Mouse (Mus musculus): ENCODE results near the gene Olfr710. TPM values are rescaled to one million over a fixed set of nuclear protein-coding genes. Genes with fewer than 3 reads are reported as not detected.
"Not testable (repeated sequence)": the region's sequence is repeated elsewhere in the genome, so short reads cannot be mapped to it uniquely, and the experiment has no call there.

Olfr710 gene
- not detected in 2 replicates for polyA plus RNA-seq (2016; fragmentation: Nextera tagmentation; extraction: Ambion mirVana)

GRCm38 (mm10) chr7:106948212-106948611 is at the start of gene Olfr710:
Olfr710 (minus strand) TSS chr7:106948312.
- no peaks in the 10 kb centered on the region for H3K4me1 ChIP-seq
- H3K36me3 ChIP-seq (replicated peaks) = no peaks in the 10 kb centered on the region
- no peaks in the 10 kb centered on the region for H3K27me3 ChIP-seq (ENCODE audit: poor library complexity, severe bottlenecking)
- no peak within 1 kb of the TSS for H3K4me3 ChIP-seq
- no peaks in the 10 kb centered on the region for H3K9me3 ChIP-seq
- no peak within 1 kb of the TSS for H3K27ac ChIP-seq
- 85% methylated on average over 3 of the region's 3 CpGs for WGBS
- DNase-seq (ENCODE audit: extremely low spot score, low spot score) = no peak

DNA sequence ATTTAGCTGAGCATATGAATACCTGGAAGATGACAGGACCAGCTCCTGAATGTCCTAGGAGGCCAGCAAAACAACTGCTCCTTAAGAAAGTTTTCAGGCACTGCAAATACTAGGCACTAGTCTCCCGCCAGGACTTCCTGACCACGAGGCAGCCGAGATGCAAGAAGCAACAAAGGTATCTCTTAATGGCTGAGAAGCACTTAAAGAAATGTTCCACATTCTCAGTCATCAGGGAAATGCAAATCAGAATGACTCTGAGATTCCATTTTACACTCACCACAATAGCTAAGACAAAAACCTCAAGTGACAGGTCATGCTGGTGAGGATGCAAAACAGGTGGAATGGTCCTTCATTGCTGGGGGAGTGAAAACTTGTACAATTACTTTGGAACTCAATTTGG is 37.1 kb upstream of the Olfr710 start:
- H3K27ac ChIP-seq = no peak overlapping the region
- peaks cover 7% of the 10 kb centered on the region; the same call in 1 of the 2 replicates for H3K9me3 ChIP-seq
- no peak for DNase-seq (ENCODE audit: extremely low spot score, low spot score)
- no peaks in the 10 kb centered on the region for H3K4me1 ChIP-seq
- 87% methylated on average over 3 of the region's 3 CpGs for WGBS
- no peaks in the 10 kb centered on the region for H3K27me3 ChIP-seq (ENCODE audit: poor library complexity, severe bottlenecking)
- no peak overlapping the region for H3K4me3 ChIP-seq
- H3K36me3 ChIP-seq (replicated peaks) = no peaks in the 10 kb centered on the region

DNA sequence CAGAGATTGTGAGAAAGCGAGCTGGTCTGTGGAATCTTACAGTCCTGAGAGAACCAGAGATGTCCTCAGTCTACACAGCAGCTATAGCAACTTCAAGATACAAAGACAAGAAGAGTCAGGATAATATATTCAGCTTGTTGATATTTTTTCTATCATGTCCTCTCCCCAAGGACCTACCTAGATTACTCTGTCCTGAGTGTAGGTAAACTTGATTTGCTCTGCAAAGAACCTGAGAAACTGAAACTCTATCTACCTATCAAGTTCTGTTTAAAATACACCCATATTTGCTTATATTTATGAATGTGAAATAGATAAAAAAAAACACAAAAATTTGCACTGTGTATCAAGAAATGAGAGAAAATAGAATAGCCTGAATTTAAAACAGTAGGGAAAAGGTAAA is 27.2 kb upstream of the Olfr710 start, which contains the start of gene Olfr711:
TSS of gene Olfr711 (minus strand) at position 101 of the 400 bp plus-strand sequence.
- no peaks in the 10 kb centered on the region for H3K36me3 ChIP-seq (replicated peaks)
- WGBS = 70% methylated on average over 1 of the region's 1 CpGs
- H3K27me3 ChIP-seq (ENCODE audit: poor library complexity, severe bottlenecking) = no peaks in the 10 kb centered on the region
- no peak within 1 kb of the TSS for H3K4me3 ChIP-seq
- no peak for DNase-seq (ENCODE audit: extremely low spot score, low spot score)
- H3K27ac ChIP-seq = no peak within 1 kb of the TSS
- H3K9me3 ChIP-seq = no peaks in the 10 kb centered on the region
- H3K4me1 ChIP-seq = no peaks in the 10 kb centered on the region

GRCm38 (mm10) chr7:106967503-106967902 is 19.4 kb upstream of the Olfr710 start:
- DNase-seq (ENCODE audit: extremely low spot score, low spot score); H3K9me3 ChIP-seq; H3K4me1 ChIP-seq; H3K4me3 ChIP-seq; H3K36me3 ChIP-seq (replicated peaks); H3K27me3 ChIP-seq (ENCODE audit: poor library complexity, severe bottlenecking); H3K27ac ChIP-seq: not testable (repeated sequence)

DNA sequence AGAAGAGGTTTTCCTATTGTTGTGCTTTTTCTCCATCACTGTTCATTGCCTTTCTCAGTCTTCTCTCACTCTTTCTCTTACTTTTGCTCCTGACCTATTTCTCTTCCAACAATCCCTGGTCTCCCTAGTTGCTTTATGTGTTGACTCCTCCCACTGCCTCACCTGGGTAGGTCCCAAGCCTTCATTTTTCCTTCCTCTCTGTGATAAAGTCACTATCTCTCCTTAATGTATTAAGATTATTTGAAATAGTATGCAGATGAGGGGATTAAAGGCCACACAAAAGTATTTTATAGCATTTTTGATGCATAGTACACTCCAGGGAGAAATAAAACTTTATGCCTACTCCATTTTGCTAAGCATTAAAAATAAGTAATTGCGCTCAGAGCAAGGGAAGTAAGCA is 15.7 kb upstream of the Olfr710 start, which contains the start of gene Olfr6:
TSS of gene Olfr6 (minus strand) at position 101 of the 400 bp plus-strand sequence.
- no peak within 1 kb of the TSS for H3K27ac ChIP-seq
- no peak for DNase-seq (ENCODE audit: extremely low spot score, low spot score)
- WGBS = 84% methylated on average over 1 of the region's 1 CpGs

GRCm38 (mm10) chr7:106932119-106932518 is 16.0 kb downstream of the Olfr710 start, which contains the start of gene Olfr709-ps1:
Olfr709-ps1 (minus strand) TSS chr7:106932219.
- Histone ChIP-seq H3K36me3 (replicated peaks) (no peaks in the 10 kb centered on the region), H3K9me3 (no peaks in the 10 kb centered on the region), H3K27ac (no peak within 1 kb of the TSS), H3K4me1 (no peaks in the 10 kb centered on the region), H3K27me3 (ENCODE audit: poor library complexity, severe bottlenecking) (no peaks in the 10 kb centered on the region), H3K4me3 (no peak within 1 kb of the TSS)
- DNase-seq (ENCODE audit: extremely low spot score, low spot score) = no peak

More for the DNA sequence above, 15.7 kb upstream of the Olfr710 start, which contains the start of gene Olfr6:
- no peaks in the 10 kb centered on the region for H3K27me3 ChIP-seq (ENCODE audit: poor library complexity, severe bottlenecking)
- no peaks in the 10 kb centered on the region for H3K36me3 ChIP-seq (replicated peaks)
- H3K4me3 ChIP-seq = no peak within 1 kb of the TSS
- H3K4me1 ChIP-seq = no peaks in the 10 kb centered on the region
- H3K9me3 ChIP-seq = no peaks in the 10 kb centered on the region

GRCm38 (mm10) chr7:106920961-106921360 is 27.2 kb downstream of the Olfr710 start:
- not testable (repeated sequence) for H3K36me3 ChIP-seq (replicated peaks); H3K9me3 ChIP-seq; H3K4me1 ChIP-seq; H3K27me3 ChIP-seq (ENCODE audit: poor library complexity, severe bottlenecking); H3K27ac ChIP-seq; H3K4me3 ChIP-seq; DNase-seq (ENCODE audit: extremely low spot score, low spot score)
- WGBS = 93% methylated on average over 7 of the region's 7 CpGs

DNA sequence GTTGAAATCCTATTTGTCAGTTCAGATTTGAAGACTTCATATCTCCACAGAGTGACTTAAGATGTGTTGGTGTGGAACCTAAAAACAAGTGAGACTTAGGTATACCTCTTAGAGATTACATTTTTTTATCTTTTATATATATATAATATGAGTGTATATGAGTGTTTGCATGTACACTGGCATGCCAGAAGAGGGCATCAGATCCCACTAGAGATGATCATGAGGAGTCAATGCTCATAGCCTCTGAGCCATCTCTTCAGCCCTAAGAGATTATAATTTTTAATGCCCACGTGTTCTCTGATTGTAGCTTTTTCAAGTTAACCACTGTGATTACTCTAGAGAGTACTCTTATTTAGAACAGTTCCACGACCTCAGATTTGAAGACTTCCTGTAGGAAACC is 40.4 kb downstream of the Olfr710 start, which contains the start of gene Olfr1532-ps1:
TSS of gene Olfr1532-ps1 (plus strand) at position 326 of the 400 bp plus-strand sequence.
- Histone ChIP-seq H3K27ac (no peak within 1 kb of the TSS), H3K36me3 (replicated peaks) (no peaks in the 10 kb centered on the region), H3K4me1 (no peaks in the 10 kb centered on the region), H3K4me3 (no peak within 1 kb of the TSS), H3K9me3 (no peaks in the 10 kb centered on the region), H3K27me3 (ENCODE audit: poor library complexity, severe bottlenecking) (no peaks in the 10 kb centered on the region)
- DNase-seq (ENCODE audit: extremely low spot score, low spot score) = no peak
- 72% methylated on average over 2 of the region's 2 CpGs for WGBS

DNA sequence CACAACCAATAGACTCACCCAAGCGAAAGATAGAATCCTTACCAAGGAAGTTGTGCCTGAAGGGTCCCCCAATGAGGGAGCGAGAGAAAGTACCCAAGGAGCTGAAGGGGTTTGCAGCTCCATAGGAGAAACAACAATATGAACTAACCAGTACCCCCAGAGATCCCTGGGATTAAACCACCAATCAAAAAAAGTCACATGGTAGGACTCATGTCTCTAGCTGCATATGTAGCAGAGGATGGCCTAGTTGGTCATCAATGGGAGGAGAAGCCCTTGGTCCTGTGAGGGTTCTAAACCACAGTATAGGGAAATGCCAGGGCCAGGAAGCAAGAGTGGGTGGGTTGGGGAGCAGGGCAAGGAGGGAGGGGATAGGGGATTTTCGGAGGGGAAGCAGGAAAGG is 47.0 kb downstream of the Olfr710 start, which contains the start of gene Olfr707:
TSS of gene Olfr707 (minus strand) at position 101 of the 400 bp plus-strand sequence.
- DNase-seq (ENCODE audit: extremely low spot score, low spot score); H3K4me3 ChIP-seq; H3K9me3 ChIP-seq; H3K27ac ChIP-seq; H3K4me1 ChIP-seq; H3K36me3 ChIP-seq (replicated peaks); H3K27me3 ChIP-seq (ENCODE audit: poor library complexity, severe bottlenecking): not testable (repeated sequence)
- WGBS = 85% methylated on average over 3 of the region's 3 CpGs

Other genes with a start within 250 kb of the Olfr710 start
- gene Olfr695, start 231.9 kb downstream of the Olfr710 start, polyA plus RNA-seq (2016; fragmentation: Nextera tagmentation; extraction: Ambion mirVana) = not detected in 2 replicates
- gene Olfr697, start 205.9 kb downstream of the Olfr710 start, polyA plus RNA-seq (2016; fragmentation: Nextera tagmentation; extraction: Ambion mirVana) = not detected in 2 replicates
- gene Olfr698, start 192.9 kb downstream of the Olfr710 start, polyA plus RNA-seq (2016; fragmentation: Nextera tagmentation; extraction: Ambion mirVana) = not detected in 2 replicates
- not detected in 2 replicates for gene Olfr699, start 155.1 kb downstream of the Olfr710 start, polyA plus RNA-seq (2016; fragmentation: Nextera tagmentation; extraction: Ambion mirVana)
- not detected in 2 replicates for gene Olfr700, start 139.5 kb downstream of the Olfr710 start, polyA plus RNA-seq (2016; fragmentation: Nextera tagmentation; extraction: Ambion mirVana)
- gene Olfr701, start 134.2 kb downstream of the Olfr710 start, polyA plus RNA-seq (2016; fragmentation: Nextera tagmentation; extraction: Ambion mirVana) = not detected in 2 replicates
- gene Olfr702, start 114.4 kb downstream of the Olfr710 start, polyA plus RNA-seq (2016; fragmentation: Nextera tagmentation; extraction: Ambion mirVana) = not detected in 2 replicates
- gene Olfr703, start 105.0 kb downstream of the Olfr710 start, polyA plus RNA-seq (2016; fragmentation: Nextera tagmentation; extraction: Ambion mirVana) = not detected in 2 replicates
- gene Olfr704, start 85.1 kb downstream of the Olfr710 start, polyA plus RNA-seq (2016; fragmentation: Nextera tagmentation; extraction: Ambion mirVana) = not detected in 2 replicates
- gene Olfr705, start 71.4 kb downstream of the Olfr710 start, polyA plus RNA-seq (2016; fragmentation: Nextera tagmentation; extraction: Ambion mirVana) = not detected in 2 replicates
- not detected in 2 replicates for gene Olfr706, start 60.1 kb downstream of the Olfr710 start, polyA plus RNA-seq (2016; fragmentation: Nextera tagmentation; extraction: Ambion mirVana)
- gene Olfr707, start 47.1 kb downstream of the Olfr710 start, polyA plus RNA-seq (2016; fragmentation: Nextera tagmentation; extraction: Ambion mirVana) = not detected in 2 replicates
- not detected in 2 replicates for gene Olfr1532-ps1, start 40.3 kb downstream of the Olfr710 start, polyA plus RNA-seq (2016; fragmentation: Nextera tagmentation; extraction: Ambion mirVana)
- gene Olfr709-ps1, start 16.1 kb downstream of the Olfr710 start, polyA plus RNA-seq (2016; fragmentation: Nextera tagmentation; extraction: Ambion mirVana) = not detected in 2 replicates
- not detected in 2 replicates for gene Olfr6, start 15.6 kb upstream of the Olfr710 start, polyA plus RNA-seq (2016; fragmentation: Nextera tagmentation; extraction: Ambion mirVana)
- gene Olfr711, start 27.1 kb upstream of the Olfr710 start, polyA plus RNA-seq (2016; fragmentation: Nextera tagmentation; extraction: Ambion mirVana) = not detected in 2 replicates
- not detected in 2 replicates for gene Olfr2, start 57.8 kb upstream of the Olfr710 start, polyA plus RNA-seq (2016; fragmentation: Nextera tagmentation; extraction: Ambion mirVana)
- not detected in 2 replicates for gene Olfr713, start 82.9 kb upstream of the Olfr710 start, polyA plus RNA-seq (2016; fragmentation: Nextera tagmentation; extraction: Ambion mirVana)
- not detected in 2 replicates for gene Olfr714, start 122.7 kb upstream of the Olfr710 start, polyA plus RNA-seq (2016; fragmentation: Nextera tagmentation; extraction: Ambion mirVana)
- gene Olfr17, start 144.9 kb upstream of the Olfr710 start, polyA plus RNA-seq (2016; fragmentation: Nextera tagmentation; extraction: Ambion mirVana) = not detected in 2 replicates
- gene Olfr715b, start 162.1 kb upstream of the Olfr710 start, polyA plus RNA-seq (2016; fragmentation: Nextera tagmentation; extraction: Ambion mirVana) = not detected in 2 replicates
- not detected in 2 replicates for gene Olfr715, start 182.8 kb upstream of the Olfr710 start, polyA plus RNA-seq (2016; fragmentation: Nextera tagmentation; extraction: Ambion mirVana)
- gene Olfr716, start 190.0 kb upstream of the Olfr710 start, polyA plus RNA-seq (2016; fragmentation: Nextera tagmentation; extraction: Ambion mirVana) = not detected in 2 replicates
- gene Nlrp14, start 218.7 kb upstream of the Olfr710 start, polyA plus RNA-seq (2016; fragmentation: Nextera tagmentation; extraction: Ambion mirVana) = not detected in 2 replicates